Mouse (Mus musculus) hematopoietic stem cell, adult 5-6 weeks (primary cell): ENCODE results near the gene Kctd12. TPM values are rescaled to one million over a fixed set of nuclear protein-coding genes. Genes with fewer than 3 reads are reported as not detected.

Experiments
- ATAC-seq, 2 experiments: fragments of 125-278 bp in 1 of 2; replicated peaks in 1 of 2; 2 replicates each; pipeline ENCODE4 v1.8.0; 2016 to 2017; ENCODE audit warnings: inconsistent platforms in 2 of 2, mild to moderate bottlenecking in 2 of 2, moderate number of reproducible peaks in 2 of 2, low read depth in 1 of 2, moderate TSS enrichment in 1 of 2; ENCODE audit not compliant: low FRiP score in 2 of 2, poor library complexity in 2 of 2, severe bottlenecking in 2 of 2, insufficient read depth in 1 of 2, low TSS enrichment in 1 of 2
- total RNA-seq: library from RNA; stranded (forward); fragments of 172-1452, 232-1000 nt; gene quantifications from 2 replicates; pipeline ENCODE4 v1.2.3, GENCODE M21; 2017

Gene Kctd12
- total RNA-seq, result 116 and 119 TPM in 2 replicates

- ATAC-seq, result peak; percentile 63 to 67
Measured at GRCm38 (mm10) chr14:102982627-102983540, at the start of gene Kctd12. Gene Kctd12 (minus strand): TSS chr14:102982637.

DNA sequence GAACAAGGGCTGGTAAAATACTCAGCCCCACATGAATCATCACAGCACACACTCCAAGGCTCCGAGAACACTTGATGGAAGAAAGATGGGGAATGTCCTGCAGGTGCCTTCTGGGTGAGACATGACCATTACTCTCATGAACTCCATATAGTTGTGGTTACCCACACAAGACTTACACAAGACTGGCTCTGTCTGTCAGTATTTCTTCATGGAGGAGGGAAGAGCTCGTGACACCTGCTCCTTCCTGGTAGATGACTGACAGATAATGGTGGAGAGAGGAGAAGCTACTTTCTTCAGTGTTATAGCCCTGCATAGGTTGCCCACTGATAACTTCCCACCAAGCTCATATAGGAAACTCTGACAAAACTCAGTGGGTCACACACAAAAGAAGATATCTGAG is 46.8 kb upstream of the Kctd12 start:
- ATAC-seq, result peak; percentile 35 to 75; a peak in 2 of 4 replicates

DNA sequence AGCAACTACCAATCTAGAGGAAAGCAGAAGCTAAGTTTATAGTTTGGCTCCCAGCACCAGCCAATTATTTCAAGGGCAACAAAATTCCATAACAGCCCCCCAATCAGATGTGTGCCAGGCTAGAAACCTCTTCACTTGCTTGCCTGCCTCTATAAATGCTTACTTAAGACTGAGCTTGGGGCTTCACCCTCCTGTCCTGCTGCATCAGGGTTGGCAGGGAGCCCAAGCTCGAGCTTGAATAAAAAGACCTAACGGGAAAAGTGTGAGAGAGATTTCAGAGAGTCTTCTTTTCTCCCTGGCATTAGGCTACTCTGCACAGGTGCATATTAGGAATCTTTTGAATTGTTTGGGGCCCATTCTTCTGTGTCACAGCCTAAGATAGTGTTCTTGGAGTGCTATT is 37.6 kb upstream of the Kctd12 start:
- no peak for ATAC-seq

DNA sequence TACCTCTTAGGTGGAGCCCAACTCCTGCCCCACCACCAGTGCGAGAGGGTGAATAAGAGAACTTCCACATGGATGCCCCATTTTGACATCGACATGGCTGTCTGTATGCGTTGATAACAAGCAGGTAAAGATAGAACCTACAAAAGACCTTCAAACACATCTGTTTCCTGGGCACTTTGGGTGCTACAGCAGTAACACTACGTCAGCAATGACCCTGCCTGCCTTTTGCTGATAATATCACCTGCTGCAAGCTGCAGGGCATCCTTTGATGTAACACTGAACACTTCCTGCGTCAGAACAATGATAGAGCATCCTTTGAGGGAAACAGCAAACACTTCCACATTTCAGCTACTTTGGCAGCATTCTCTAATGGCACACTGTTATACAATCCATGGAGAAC is 34.6 kb upstream of the Kctd12 start:
- peak; percentile 19 to 60; a peak in 1 of 4 replicates for ATAC-seq

GRCm38 (mm10) chr14:103012563-103013150 is 30.2 kb upstream of the Kctd12 start:
- peak; percentile 80 to 85 for ATAC-seq

- ATAC-seq, result peak; percentile 42 to 61; a peak in 1 of 4 replicates
Measured at GRCm38 (mm10) chr14:103011782-103012181, 29.3 kb upstream of the Kctd12 start.

DNA sequence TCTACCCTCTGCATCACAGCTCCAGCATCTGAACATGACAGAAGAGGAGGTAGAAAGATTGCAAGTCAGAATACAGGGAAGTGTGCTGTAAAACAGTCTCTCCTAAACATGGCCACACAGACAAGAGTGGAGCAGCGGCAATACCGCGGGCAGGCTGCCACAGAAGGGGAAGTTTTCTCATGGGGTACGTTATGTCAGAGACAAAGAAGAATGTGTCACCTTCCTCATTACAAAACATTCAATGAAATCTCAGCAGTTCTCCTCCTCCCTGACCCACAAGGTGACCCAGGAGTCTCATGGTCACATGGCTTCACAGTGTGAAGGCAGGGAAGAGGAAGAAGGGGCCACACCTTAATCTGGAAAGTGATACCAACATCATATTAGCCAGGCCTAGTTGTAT is 25.3 kb upstream of the Kctd12 start:
- peak; percentile 80 to 81 for ATAC-seq

GRCm38 (mm10) chr14:102994662-102995561 is 12.5 kb upstream of the Kctd12 start:
- peak; percentile 78 to 85 for ATAC-seq

DNA sequence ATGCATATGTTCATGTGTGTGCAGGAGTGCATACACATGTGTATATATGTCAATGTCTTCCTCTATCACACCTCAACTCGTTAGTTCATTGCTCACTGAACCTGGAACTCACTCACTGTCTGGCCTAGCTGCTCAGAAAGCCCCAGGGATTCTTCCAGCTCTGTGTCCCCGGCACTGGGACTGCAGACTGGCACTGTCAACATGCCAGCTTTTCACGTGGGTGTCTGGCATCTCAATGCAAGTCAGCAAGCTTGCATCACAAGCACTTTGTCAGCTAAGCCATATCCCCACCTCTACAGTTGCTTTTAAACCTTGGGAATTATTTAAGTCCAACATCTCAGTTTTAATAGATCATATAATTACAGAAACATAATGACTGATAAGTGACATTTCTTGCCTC is 8.3 kb upstream of the Kctd12 start:
- no peak for ATAC-seq

DNA sequence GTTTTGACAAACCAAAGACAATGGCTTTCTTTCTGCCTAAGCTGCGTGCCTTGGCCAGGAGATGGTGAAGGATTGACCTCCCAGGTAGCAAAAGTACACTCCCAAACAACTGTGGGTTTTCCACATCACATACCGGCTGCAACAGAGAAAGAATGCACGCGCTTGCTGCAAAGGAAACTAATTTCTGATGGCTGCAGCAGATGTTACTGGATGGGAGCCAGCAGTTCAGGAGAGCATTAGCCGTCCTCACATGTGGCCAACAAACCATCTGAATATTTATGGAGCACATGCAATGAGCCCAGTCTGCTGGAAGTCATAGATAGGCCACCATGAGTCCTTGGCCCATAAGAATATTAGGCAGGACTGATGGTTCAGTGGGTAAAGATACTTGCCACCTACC is 7.4 kb upstream of the Kctd12 start:
- no peak for ATAC-seq

DNA sequence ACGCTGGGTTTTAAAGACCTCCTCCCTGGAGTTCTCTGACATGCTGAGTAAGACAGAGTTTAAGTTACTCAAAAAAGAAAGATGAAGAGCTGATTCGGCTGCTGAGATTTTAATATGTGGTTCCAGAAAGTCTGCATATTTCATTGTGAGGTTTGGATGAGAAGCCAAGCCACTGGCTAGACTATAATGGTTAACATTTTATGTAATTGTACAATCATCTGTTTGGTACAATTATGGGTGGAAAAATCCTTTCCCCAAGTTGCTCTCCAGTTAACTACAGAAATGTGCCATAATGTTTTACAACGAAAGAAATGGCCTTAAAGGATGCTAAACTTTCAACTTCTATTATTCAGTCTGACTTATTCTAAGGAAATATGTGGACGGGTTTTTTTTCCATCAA is 6.8 kb upstream of the Kctd12 start:
- ATAC-seq, result no peak

GRCm38 (mm10) chr14:102987626-102988025 is 5.2 kb upstream of the Kctd12 start:
- no peak for ATAC-seq

GRCm38 (mm10) chr14:102983686-102984085 is 1.2 kb upstream of the Kctd12 start:
- no peak for ATAC-seq

DNA sequence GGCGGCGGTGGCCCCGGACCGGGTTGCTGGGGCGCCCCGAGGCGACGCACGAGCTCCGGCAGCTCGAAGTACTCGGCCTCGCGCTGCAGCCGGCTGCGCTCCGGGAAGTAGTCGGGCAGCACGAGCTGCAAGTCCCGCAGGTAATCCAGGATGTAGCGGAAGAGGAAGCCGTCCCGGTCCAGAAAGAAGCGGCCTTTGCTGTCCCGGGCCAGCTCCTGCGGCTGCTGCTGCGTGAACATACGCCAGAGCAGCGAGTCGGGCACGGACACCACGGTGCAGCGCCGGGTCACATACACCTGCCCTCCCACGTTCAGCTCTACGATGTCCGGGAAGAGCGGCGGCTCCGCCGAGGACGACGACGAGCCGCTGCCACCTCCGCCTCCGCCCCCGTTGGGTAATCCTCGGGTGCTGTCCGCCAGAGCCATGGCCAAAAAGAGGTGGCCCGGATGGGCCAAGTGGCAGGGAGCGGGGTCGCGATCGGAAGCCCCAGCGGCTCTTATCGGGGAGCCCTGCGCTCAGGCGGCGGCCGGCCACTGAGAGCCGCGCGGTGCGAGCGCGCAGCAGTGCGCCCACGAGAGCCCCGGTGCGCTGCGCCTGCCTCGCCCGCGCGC is 316 bp downstream of the Kctd12 start:
- ATAC-seq, result peak; percentile 19 to 44; a peak in 3 of 4 replicates

DNA sequence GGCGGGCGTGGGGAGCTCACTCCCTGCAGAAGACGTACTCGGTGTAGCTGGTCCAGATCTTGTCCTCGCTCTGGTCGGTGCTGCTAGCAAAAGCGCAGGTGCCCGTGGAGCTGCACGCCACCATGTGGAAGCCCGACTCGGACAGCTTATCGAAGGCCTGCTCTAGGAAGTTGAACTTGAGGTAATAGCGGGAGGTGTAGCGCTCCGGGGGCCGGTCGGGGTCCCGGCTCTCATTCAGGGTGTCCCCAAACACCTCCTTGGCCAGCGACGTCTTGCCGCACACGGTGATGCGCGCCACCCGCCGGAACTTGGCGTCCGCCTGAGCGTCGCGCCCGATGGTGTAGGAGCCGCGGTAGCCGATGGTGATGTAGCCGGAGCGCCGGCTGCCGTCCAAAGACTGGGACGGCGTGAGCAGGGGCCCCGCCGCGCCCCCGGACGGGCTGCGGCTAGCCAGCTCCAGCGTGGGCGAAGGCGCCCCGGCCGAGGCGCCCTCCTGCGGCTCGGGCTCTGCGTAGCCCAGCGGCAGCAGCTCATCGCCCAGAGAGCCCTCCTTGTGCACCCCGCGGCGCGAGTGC is 909 bp downstream of the Kctd12 start:
- ATAC-seq, result peak; percentile 1 to 9; a peak in 2 of 4 replicates

GRCm38 (mm10) chr14:102980986-102981385 is 1.5 kb downstream of the Kctd12 start:
- ATAC-seq, result no peak

DNA sequence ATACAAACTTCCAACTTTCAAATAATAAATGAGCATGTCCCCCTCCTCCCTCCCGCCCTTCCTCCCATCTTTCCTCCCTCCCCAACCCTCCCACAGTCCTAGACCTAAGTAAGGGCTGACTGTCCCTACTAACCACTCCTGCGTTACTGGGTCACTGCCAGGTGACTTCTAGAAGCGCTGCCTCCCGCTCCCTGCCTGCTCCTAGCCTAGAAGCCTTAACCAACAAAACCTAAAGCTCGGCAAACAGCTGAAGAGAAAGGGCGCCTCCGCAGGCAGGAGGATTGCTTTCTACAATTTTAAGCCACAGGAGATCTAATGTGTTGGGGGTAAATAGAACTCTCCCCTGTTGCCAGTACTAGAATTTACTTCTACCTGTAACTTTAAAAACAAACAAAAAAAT is 2.0 kb downstream of the Kctd12 start:
- ATAC-seq, result no peak
